Mouse (Mus musculus) G1E (cell line): Measurements from ENCODE around the gene Rrp12.

ENCODE experiments used
- CTCF ChIP-seq: IDR thresholded peaks from 2 replicates; pipeline ENCODE4 v1.5.1; 2012; ENCODE audit warnings: low read depth, low read length, inconsistent platforms, mixed read lengths
- GATA1 ChIP-seq: IDR thresholded peaks from 2 replicates; pipeline ENCODE4 v1.6.1; 2012; ENCODE audit warnings: borderline replicate concordance, low read length, inconsistent platforms, mixed read lengths
- TAL1 ChIP-seq: conservative IDR thresholded peaks from 2 replicates; pipeline ENCODE4 v1.6.1; 2012; ENCODE audit warnings: low read depth, low read length, inconsistent platforms, mixed read lengths

- no peak for TF ChIP-seq GATA1
- no peak for TF ChIP-seq CTCF
- TF ChIP-seq TAL1, result no peak
These were observed 49.4 kb downstream of the Rrp12 start for GRCm38 (mm10) chr19:41846366-41847090.
